Mouse (Mus musculus) liver, postnatal 0 days (tissue): ENCODE measurements around the gene Foxo6.

Source experiments
- CTCF ChIP-seq: sonication (generic); IDR thresholded peaks from 2 replicates; pipeline ENCODE4 v1.5.1; 2016; ENCODE audit warnings: antibody characterized with exemption, low read depth
- EP300 ChIP-seq: IDR thresholded peaks from 2 replicates; pipeline ENCODE4 v1.6.1; 2016; ENCODE audit warnings: antibody characterized with exemption, low read depth, mild to moderate bottlenecking

DNA sequence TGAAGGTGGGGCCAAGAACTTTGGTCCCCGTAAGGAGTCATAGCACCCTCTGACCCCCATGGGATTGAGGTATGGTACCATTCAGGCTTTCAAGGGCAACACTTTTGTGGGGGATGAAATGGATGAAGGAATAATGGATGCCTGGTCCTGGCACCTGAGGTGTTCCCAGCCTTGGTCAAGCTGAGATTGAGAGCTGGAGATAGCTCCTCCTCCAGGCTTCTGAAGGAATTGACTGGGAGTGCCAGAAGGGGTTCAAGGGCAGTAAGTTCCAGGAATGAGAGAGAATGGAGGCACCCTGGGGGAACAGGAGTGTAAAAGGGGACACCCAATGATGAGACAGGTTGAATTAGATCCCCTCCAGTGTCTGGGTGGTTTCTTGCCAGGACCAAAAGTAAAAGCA lies 3.0 kb downstream of the Foxo6 start:
- TF ChIP-seq EP300 (no peak), CTCF (no peak)
